Mouse (Mus musculus) forebrain, embryonic 10.5 days (tissue): ENCODE measurements around the gene Zfp882. TPM values are rescaled to one million over a fixed set of nuclear protein-coding genes. Genes with fewer than 3 reads are reported as not detected.
"Not testable (repeated sequence)": the region's sequence is repeated elsewhere in the genome, so short reads cannot be mapped to it uniquely, and the experiment has no call there.

Source experiments
- DNase-seq: peaks from one replicate; pipeline ENCODE4 v3.0.0-alpha.2; 2017; ENCODE audit warnings: low spot score; ENCODE audit errors: extremely low spot score
- H3K27ac ChIP-seq: fragments of 300-500 bp; sonication (generic); 2 replicates; pipeline ENCODE4 v1.5.1; 2016; ENCODE audit warnings: mild to moderate bottlenecking
- H3K27me3 ChIP-seq: fragments of 300-500 bp; sonication (generic); 2 replicates; pipeline ENCODE4 v1.6.1; 2016; ENCODE audit warnings: mild to moderate bottlenecking; ENCODE audit not compliant: poor library complexity, severe bottlenecking
- H3K36me3 ChIP-seq: fragments of 300-500 bp; sonication (generic); replicated peaks from 2 replicates; pipeline ENCODE4 v1.6.1; 2016; ENCODE audit warnings: mild to moderate bottlenecking, moderate library complexity
- H3K4me1 ChIP-seq: fragments of 300-500 bp; sonication (generic); 2 replicates; pipeline ENCODE4 v1.6.1; 2016
- H3K4me3 ChIP-seq: fragments of 300-500 bp; sonication (generic); 2 replicates; pipeline ENCODE4 v1.5.1; 2016; ENCODE audit warnings: mild to moderate bottlenecking, moderate library complexity
- H3K9me3 ChIP-seq: fragments of 300-500 bp; sonication (generic); 2 replicates; pipeline ENCODE4 v1.6.1; 2016; ENCODE audit warnings: mild to moderate bottlenecking, moderate library complexity
- WGBS: fragments of 180-500 bp; shearing (Covaris S2); methylation state at CpG from one replicate; pipeline ENCODE4 v1.1.7; 2016; 5-methylcytosine and 5-hydroxymethylcytosine counted together
- polyA plus RNA-seq: library from polyadenylated mRNA; unstranded; fragments of >200 nt; fragmentation: Nextera tagmentation; extraction: Ambion mirVana; gene quantifications from 2 replicates; pipeline ENCODE4 v1.2.1, GENCODE M21; 2016

Zfp882 gene
- polyA plus RNA-seq, 1 experiment from 2014 or later = 8.4 TPM

DNA sequence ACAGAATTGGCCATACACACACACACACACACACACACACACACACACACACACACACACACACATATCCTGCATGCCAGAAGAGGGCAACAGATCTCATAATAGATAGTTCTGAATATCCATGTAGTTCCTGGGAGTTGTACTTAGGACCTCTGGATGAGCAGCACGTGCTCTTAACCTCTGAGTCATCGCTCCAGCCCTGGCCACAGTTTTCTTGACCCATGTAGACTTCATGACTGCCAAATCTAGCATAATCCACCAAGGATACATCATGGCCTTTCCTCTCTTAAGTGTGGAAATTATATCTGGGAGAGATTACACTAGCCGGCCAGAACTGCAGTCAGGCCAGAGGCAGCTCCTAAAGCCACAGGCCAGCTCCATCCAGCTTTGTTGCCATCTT is 18.1 kb downstream of the Zfp882 start:
- Histone ChIP-seq H3K4me1 (peaks cover 12% of the 10 kb centered on the region), H3K27ac (no peak overlapping the region), H3K9me3 (peaks cover 14% of the 10 kb centered on the region; the same call in 1 of the 2 replicates), H3K4me3 (no peak overlapping the region), H3K36me3 (peaks cover 62% of the 10 kb centered on the region), H3K27me3 (no peaks in the 10 kb centered on the region)
- 95% methylated on average over 3 of the region's 3 CpGs for WGBS
- no peak for DNase-seq

DNA sequence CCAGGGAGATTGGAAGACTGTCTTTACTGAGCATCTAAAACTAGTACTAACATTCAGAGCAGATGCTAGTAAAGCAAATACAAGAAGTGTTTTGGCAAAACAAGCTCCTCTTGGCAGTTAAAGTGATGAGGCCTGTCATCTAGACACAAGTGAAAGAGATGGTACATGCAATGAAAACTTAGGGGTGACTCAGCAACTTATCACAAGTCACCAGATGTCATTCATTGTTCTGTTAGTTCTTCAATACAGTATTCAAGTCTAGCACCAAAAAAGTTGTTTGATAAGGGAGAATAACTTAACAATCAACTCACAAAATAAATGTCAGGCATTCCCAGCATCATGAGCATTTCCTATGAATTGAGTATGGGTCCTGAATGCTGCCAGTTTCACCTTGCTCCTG is 19.4 kb downstream of the Zfp882 start:
- no peak for DNase-seq
- Histone ChIP-seq H3K36me3 (peaks cover 69% of the 10 kb centered on the region), H3K9me3 (peaks cover 18% of the 10 kb centered on the region; the same call in 1 of the 2 replicates), H3K27ac (no peak overlapping the region), H3K27me3 (no peaks in the 10 kb centered on the region), H3K4me3 (no peak overlapping the region), H3K4me1 (peaks cover 12% of the 10 kb centered on the region)

- H3K4me3 ChIP-seq, H3K4me1 ChIP-seq, H3K27ac ChIP-seq, H3K27me3 ChIP-seq, DNase-seq: not testable (repeated sequence)
- Histone ChIP-seq H3K9me3 (peaks cover 13% of the 10 kb centered on the region), H3K36me3 (peaks cover 19% of the 10 kb centered on the region)
- WGBS = 83% methylated on average over 2 of the region's 2 CpGs
These were observed 29.6 kb downstream of the Zfp882 start for GRCm38 (mm10) chr8:71938037-71938436.

DNA sequence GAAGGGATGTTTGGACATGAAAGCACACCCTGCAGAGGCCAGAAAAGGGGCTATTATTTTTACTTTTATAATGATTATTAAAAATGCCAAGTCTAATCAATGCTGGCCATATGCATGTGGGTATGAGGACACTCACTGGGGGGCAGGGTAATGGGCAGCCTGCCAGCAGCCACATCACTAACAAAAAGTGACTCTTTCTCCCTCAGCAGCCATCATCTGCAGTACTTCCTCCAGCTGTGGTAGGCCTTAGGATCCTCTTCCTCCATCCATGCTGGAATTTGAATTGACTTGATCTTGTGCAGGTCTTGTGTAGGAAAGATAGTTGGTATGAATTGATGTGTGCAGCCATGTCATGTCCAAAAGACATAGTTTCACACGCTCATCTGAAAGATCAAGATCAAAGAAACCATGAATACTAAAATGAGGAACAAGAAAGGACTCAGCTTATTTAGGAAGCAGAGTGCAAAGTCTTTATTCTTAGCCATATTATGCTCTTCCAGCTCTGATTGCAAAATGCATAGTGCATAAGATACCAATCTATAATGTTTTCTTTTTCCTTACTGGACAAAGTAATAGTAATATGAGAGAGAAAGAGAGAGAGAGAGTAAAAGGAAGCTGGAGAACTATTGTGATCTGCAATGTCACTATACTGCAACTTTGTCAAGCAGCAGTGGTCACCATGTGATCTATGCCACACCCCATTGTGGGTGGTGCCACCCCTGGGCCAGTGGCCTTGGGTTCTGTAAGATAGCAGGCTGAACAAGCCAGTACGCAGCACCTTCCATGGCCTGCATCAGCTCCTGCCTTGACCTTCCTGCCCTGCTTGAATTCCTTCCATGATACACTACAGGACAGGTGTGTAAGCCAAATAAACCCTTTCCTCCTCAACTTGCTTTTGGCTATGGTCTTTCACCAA is 32.1 kb downstream of the Zfp882 start:
- whole genome bisulfite sequencing = 86% methylated on average over 2 of the region's 2 CpGs
- DNase-seq = no peak
- no peaks in the 10 kb centered on the region for H3K9me3 ChIP-seq

GRCm38 (mm10) chr8:71941776-71942175 is 33.4 kb downstream of the Zfp882 start:
- Histone ChIP-seq H3K27ac (no peak overlapping the region), H3K4me3 (no peak overlapping the region), H3K36me3 (no peaks in the 10 kb centered on the region), H3K27me3 (no peaks in the 10 kb centered on the region), H3K9me3 (no peaks in the 10 kb centered on the region), H3K4me1 (no peaks in the 10 kb centered on the region)
- no peak for DNase-seq
- WGBS = 75% methylated on average over 1 of the region's 1 CpGs

More for the DNA sequence above, 32.1 kb downstream of the Zfp882 start:
- Histone ChIP-seq H3K36me3 (no peaks in the 10 kb centered on the region; the same call in 1 of the 2 replicates), H3K4me1 (no peaks in the 10 kb centered on the region), H3K4me3 (no peak overlapping the region), H3K27ac (no peak overlapping the region), H3K27me3 (no peaks in the 10 kb centered on the region)

GRCm38 (mm10) chr8:71948624-71949023 is 40.2 kb downstream of the Zfp882 start:
- H3K36me3 ChIP-seq = peaks cover 14% of the 10 kb centered on the region
- H3K4me1 ChIP-seq = peaks cover 18% of the 10 kb centered on the region
- H3K4me3 ChIP-seq = no peak overlapping the region
- H3K27me3 ChIP-seq = no peaks in the 10 kb centered on the region
- DNase-seq = no peak
- WGBS = 89% methylated on average over 5 of the region's 5 CpGs
- H3K9me3 ChIP-seq = peaks cover 5% of the 10 kb centered on the region; the same call in 1 of the 2 replicates
- no peak overlapping the region for H3K27ac ChIP-seq

DNA sequence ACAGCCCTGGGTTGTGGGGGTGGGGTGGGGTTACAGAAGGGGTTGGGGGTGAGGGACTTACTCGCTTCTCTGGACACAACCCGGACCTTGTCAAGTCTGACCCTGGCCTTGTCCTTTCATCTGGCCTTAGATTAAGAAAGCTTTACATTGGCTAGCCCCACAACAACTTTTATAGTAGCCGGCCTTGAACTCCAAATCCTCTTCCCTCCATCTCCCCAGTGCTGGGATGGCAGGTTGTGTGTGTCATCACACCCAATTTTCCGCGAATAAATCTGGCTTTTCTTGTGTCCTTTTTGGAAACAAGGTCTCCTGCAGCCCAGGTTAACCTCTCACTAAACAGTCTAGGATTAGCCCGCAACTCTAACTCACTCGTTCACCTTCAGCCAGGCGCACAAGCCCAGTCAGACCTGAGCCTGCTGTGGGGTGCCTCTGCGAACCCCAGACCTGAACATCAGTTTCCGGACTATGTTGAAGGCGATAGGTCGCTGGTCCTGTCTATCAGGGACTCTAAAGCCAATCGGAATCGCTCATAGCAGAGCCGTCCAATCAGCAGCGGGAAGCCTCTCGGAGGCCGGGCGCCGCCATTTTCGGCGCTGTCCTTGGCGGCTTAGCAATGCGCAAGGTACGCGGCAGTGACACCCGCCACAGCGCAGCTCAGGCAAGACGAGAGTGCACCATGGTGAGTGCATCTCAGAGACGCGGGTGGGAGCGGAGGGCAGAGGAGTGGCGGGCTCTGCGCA is 42.2 kb downstream of the Zfp882 start, which contains the start of gene Zfp961:
Gene Zfp961, plus strand, starts transcription at position 557 of the 740 bp plus-strand sequence.
- Histone ChIP-seq H3K4me3 (peak within 1 kb of the TSS; percentile 80), H3K27me3 (no peaks in the 10 kb centered on the region), H3K36me3 (peaks cover 34% of the 10 kb centered on the region), H3K27ac (peak within 1 kb of the TSS; percentile 93), H3K9me3 (peaks cover 26% of the 10 kb centered on the region), H3K4me1 (peaks cover 18% of the 10 kb centered on the region)
- WGBS = 3% methylated on average over 34 of the region's 34 CpGs
- peak; percentile 93 for DNase-seq

- Histone ChIP-seq H3K9me3 (peaks cover 33% of the 10 kb centered on the region), H3K4me3 (peak overlapping the region; percentile 80), H3K4me1 (peaks cover 18% of the 10 kb centered on the region), H3K27ac (peak overlapping the region; percentile 93), H3K36me3 (peaks cover 39% of the 10 kb centered on the region), H3K27me3 (no peaks in the 10 kb centered on the region)
- WGBS = 50% methylated on average over 14 of the region's 14 CpGs
- peak; percentile 17 for DNase-seq
These were observed 43.2 kb downstream of the Zfp882 start for GRCm38 (mm10) chr8:71951436-71952161.

GRCm38 (mm10) chr8:71952489-71952888 is 44.1 kb downstream of the Zfp882 start:
- peaks cover 18% of the 10 kb centered on the region for H3K4me1 ChIP-seq
- peaks cover 36% of the 10 kb centered on the region for H3K9me3 ChIP-seq
- H3K27me3 ChIP-seq = no peaks in the 10 kb centered on the region
- peaks cover 39% of the 10 kb centered on the region for H3K36me3 ChIP-seq
- DNase-seq = no peak
- H3K4me3 ChIP-seq = peak overlapping the region; percentile 80; the same call in 1 of the 2 replicates
- no peak overlapping the region for H3K27ac ChIP-seq
- WGBS = 97% methylated on average over 1 of the region's 1 CpGs

DNA sequence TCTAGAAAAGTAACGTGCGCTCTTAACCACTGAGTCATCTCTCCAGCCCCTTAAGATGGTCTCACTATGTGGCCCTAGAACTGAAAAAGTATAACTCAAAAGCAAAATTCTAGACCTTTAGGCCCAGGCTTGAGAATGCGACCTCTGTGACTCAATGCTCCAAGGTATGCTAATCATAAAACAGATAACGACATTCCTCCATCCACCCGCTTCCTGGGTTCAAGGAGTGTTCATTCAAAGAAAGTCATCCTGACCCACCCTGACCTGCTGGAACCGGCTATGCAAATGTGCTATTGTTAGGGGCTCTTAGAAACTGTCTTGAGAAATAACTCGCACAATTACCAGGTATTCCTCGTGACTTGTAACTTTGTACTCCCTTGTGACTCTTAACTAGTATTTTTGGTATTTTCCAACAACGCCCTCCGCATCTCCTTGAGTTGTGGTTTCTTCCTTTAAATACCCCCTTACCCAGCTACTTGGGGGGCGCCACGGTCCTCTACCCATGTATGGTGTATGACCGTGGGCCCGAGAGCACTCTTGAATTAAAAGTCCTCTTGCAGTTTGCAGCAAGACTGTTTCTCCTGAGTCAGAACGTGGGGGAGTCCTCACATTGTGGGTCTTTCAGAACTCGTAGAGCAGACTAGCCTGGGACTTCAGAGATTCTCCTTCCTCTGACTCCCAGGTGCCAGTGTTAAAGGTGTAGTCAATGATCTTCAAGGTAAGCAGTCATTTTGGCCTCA is 44.7 kb downstream of the Zfp882 start:
- DNase-seq, H3K27me3 ChIP-seq, H3K27ac ChIP-seq, H3K4me3 ChIP-seq: not testable (repeated sequence)
- WGBS = 96% methylated on average over 16 of the region's 16 CpGs
- H3K36me3 ChIP-seq = peaks cover 43% of the 10 kb centered on the region
- H3K9me3 ChIP-seq = peaks cover 39% of the 10 kb centered on the region
- H3K4me1 ChIP-seq = peaks cover 18% of the 10 kb centered on the region

DNA sequence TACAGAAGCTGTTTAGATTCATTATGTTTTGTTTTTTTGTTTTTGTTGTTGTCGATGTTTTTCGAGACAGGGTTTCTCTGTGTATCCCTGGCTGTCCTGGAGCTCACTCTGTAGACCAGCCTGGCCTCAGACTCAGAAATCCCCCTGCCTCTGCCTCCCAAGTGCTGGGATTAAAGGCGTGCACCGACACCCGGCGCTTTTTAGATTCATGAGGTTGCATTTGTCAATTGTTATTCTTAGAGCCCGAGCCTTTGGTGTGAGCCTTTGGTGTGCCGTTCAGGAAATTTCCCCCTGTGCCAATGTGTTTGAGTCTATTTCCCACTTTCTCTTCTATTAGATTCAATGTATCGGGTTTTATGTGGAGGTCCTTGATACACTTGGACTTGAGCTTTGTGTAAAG is 46.3 kb downstream of the Zfp882 start:
- H3K36me3 ChIP-seq = peaks cover 51% of the 10 kb centered on the region
- H3K9me3 ChIP-seq = peaks cover 45% of the 10 kb centered on the region
- peaks cover 18% of the 10 kb centered on the region for H3K4me1 ChIP-seq
- H3K4me3 ChIP-seq = no peak overlapping the region
- H3K27me3 ChIP-seq = no peaks in the 10 kb centered on the region
- no peak for DNase-seq
- H3K27ac ChIP-seq = no peak overlapping the region
- WGBS = 95% methylated on average over 9 of the region's 9 CpGs

DNA sequence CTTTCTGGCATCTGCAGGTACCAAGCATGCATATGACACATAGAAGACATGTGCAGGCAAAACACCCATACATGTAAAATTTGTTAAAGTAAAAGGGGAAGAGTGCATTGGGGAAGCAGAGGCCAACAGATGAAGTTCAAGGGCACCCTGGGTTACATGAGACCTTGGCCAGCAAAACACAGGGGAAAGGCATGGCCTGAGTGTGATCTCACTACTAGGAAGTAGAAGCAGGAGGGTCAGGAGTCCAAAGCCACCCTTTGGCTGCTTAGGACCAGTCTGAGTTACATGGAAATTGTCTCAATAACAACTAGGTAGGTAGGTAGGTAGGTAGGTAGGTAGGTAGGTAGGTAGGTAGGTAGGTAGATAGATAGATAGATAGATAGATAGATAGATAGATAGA is 52.1 kb downstream of the Zfp882 start:
- H3K27me3 ChIP-seq = no peaks in the 10 kb centered on the region
- H3K4me3 ChIP-seq = no peak overlapping the region
- H3K9me3 ChIP-seq = peaks cover 32% of the 10 kb centered on the region
- no peak overlapping the region for H3K27ac ChIP-seq
- DNase-seq = no peak
- no peaks in the 10 kb centered on the region for H3K4me1 ChIP-seq
- H3K36me3 ChIP-seq = peaks cover 74% of the 10 kb centered on the region
